ENCODE assay signal across 21 mouse cellular contexts in the genomic region with DNA sequence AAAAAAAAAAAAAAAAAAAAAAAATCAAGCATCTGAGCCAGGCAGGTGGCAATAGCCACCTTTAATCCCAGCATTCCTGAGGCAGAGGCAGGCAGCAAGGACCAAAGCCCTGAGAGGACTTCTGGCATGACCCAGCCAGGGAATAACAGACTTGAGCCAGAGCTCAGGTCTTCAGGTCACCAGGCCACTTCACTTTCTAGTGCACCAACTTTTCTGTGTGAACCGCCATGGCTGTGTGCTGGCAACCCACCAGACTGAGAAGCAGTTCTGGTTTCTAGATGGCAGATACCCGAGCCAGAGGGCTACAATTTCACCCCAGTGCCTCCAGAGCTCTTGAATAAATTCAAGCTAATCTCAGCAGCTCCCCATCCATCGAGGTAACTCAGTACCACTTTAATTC.
DNase-seq lines count a peak whose midpoint lies in the region; TF ChIP-seq lines count a peak whose summit lies in the region.
"Had no signal": no experiment of that assay in that cellular context is flagged by ENCODE, and none has a peak within 500 bp of the region (broad histone marks: within the 10 kb centered on the region; RNA-seq: fewer than 3 reads in every experiment).

No protein-coding gene starts in this region.

- DNase-seq in cerebellum, adult 9-11 months = peak; percentile 43
- no peak for DNase-seq in cerebellum, adult 18-20 months
- DNase-seq in kidney, adult 8-10 months = peak; percentile 30 to 43
- DNase-seq in kidney, postnatal 10 days = no peak
- peak; percentile 74 for DNase-seq in gastrocnemius, adult 2 months
- peak; percentile 46 for DNase-seq in gastrocnemius, postnatal 25 days
- no peak for DNase-seq in heart, postnatal 10 days
- DNase-seq: adrenal gland, adult 8-10 months; cerebellum, postnatal 10 days; heart, adult 11 months; layer of hippocampus, adult 9-11 months; lung, embryonic 14.5 days; thymus, adult 2 months; thymus, postnatal 4 days had no signal

- intact Hi-C loops in gastrocnemius, adult 2 months (cut with DNase I) = loop anchor here (2.0 to 5.0 kb wide), 2 partner anchors 106 to 237 kb away; no protein-coding TSS in a partner anchor
- intact Hi-C loops in heart, postnatal 10 days (cut with DNase I) = loop anchor here (1.0 to 2.0 kb wide), 2 partner anchors 106 to 146 kb away; no protein-coding TSS in a partner anchor

- no peak for TF ChIP-seq CTCF in gastrocnemius, adult 2 months (IDR thresholded peaks at IDR 0.05)

- no peak overlapping the region for H3K27ac ChIP-seq in gastrocnemius, adult 2 months
- H3K27ac ChIP-seq: embryonic facial prominence, embryonic 10.5 days; hindbrain, embryonic 13.5 days; limb, embryonic 13.5 days; liver, embryonic 14.5 days; midbrain, embryonic 13.5 days; stomach, postnatal 0 days had no signal

- H3K4me3 ChIP-seq in gastrocnemius, adult 2 months = no peak overlapping the region
- H3K4me3 ChIP-seq: embryonic facial prominence, embryonic 10.5 days; hindbrain, embryonic 13.5 days; limb, embryonic 13.5 days; megakaryocyte, embryonic 14.5 days; midbrain, embryonic 13.5 days had no signal

Comparison
In these comparisons a context has a peak if more than half of its experiments do, and no peak if none do; other contexts are left out.
1. DNase-seq: peak in cerebellum, adult 9-11 months (single experiment), kidney, adult 8-10 months (2 of 2), gastrocnemius, adult 2 months (single experiment) and gastrocnemius, postnatal 25 days (single experiment); none in cerebellum, adult 18-20 months (0 of 2), kidney, postnatal 10 days (single experiment) and heart, postnatal 10 days (0 of 2).